Mouse (Mus musculus): ENCODE measurements around the gene Gpr139.

DNA sequence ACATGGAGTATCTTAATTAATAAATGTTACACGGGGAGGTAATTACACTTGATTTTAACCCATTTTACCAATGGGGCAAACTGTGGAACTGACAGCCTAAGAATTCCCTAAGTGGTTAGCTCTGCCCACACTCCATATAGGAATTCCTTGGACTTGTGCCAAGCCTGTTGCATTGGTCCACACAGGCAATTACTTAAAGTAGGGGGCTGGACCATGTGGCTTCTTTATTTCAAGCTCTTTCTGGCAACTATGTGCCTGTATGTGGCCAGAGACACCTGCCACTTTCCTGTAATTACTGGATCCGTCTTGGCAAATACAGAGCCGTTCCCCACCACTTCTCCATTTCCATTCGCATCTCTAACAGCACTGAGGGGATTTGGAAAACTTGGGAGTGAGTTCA lies 3.4 kb downstream of the Gpr139 start:
- no peak for TF ChIP-seq CTCF (IDR thresholded peaks at IDR 0.05; ENCODE audit: borderline replicate concordance, insufficient read depth, low read depth, low read length)
- TF ChIP-seq POLR2A (IDR thresholded peaks at IDR 0.05; ENCODE audit: borderline replicate concordance, insufficient read depth, low read length): no peak

Data from cerebellum, adult 2 months (tissue).